Mouse (Mus musculus) kidney, adult 2 months (tissue): ENCODE measurements around the gene Eln. TPM values are rescaled to one million over a fixed set of nuclear protein-coding genes. Genes with fewer than 3 reads are reported as not detected.

Experiments
- DNase-seq: peaks from one replicate; pipeline ENCODE4 v3.0.0; 2021
- H3K27ac ChIP-seq: fragments of 200-500 bp; 2 replicates; pipeline ENCODE4 v1.5.1; 2012; ENCODE audit warnings: low read depth, low read length, control low read depth, inconsistent platforms; ENCODE audit not compliant: insufficient read depth
- H3K27me3 ChIP-seq: fragments of 200-500 bp; replicated peaks from 2 replicates; pipeline ENCODE4 v1.6.1; 2012; ENCODE audit warnings: mild to moderate bottlenecking, moderate library complexity, low read length, inconsistent platforms; ENCODE audit not compliant: control insufficient read depth, insufficient read depth
- H3K36me3 ChIP-seq: fragments of 200-500 bp; 2 replicates; pipeline ENCODE4 v1.6.1; 2012; ENCODE audit warnings: mild to moderate bottlenecking, moderate library complexity, low read length, inconsistent platforms; ENCODE audit not compliant: control insufficient read depth, insufficient read depth
- H3K4me1 ChIP-seq: fragments of 200-500 bp; 2 replicates; pipeline ENCODE4 v1.6.1; 2011; ENCODE audit warnings: low read length; ENCODE audit not compliant: control insufficient read depth, insufficient read depth
- H3K4me3 ChIP-seq: fragments of 200-500 bp; 2 replicates; pipeline ENCODE4 v1.5.1; 2011; ENCODE audit warnings: mild to moderate bottlenecking, low read depth, low read length, control low read depth; ENCODE audit not compliant: insufficient read depth
- CTCF ChIP-seq: fragments of 200-500 bp; conservative IDR thresholded peaks from 2 replicates; pipeline ENCODE4 v1.5.1; 2011; ENCODE audit warnings: low read depth, mild to moderate bottlenecking, control low read depth, low read length, moderate library complexity, mixed read lengths; ENCODE audit not compliant: insufficient read depth, insufficient read length
- POLR2A ChIP-seq: fragments of 200-500 bp; IDR thresholded peaks from one replicate; pipeline ENCODE4 v1.6.1; 2011; ENCODE audit warnings: low read depth, low read length, control low read depth
- WGBS: fragments of 180-500 bp; shearing (Covaris S2); methylation state at CpG from one replicate; pipeline ENCODE4 v1.1.7; 2018; 5-methylcytosine and 5-hydroxymethylcytosine counted together
- polyA plus RNA-seq: library from polyadenylated mRNA; depleted of rRNA; stranded (reverse); fragments of >200 nt; gene quantifications from 2 replicates; pipeline ENCODE4 v1.2.3, GENCODE M21; 2012

Eln gene
- polyA plus RNA-seq, 1 experiment = 23.6 TPM

DNA sequence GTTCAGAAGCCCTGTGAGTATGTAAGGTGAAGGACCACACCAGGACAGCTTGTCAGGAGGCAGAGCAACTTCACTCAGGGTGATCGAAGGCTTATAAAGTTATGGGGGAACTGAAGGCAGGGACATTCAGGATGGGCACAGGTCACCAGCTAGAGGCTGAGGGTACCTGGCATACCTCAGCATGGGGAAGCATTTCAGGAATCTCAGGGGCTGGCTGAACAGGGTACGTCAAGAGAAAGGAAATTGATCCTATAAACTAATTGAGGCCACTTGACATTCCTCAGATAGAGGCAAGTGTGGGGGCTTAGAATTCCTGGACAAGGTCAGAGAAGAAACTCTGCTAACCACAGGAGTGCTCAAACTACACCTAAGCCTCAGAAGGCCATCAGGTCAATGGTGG is 51.6 kb downstream of the Eln start:
- whole genome bisulfite sequencing = 80% methylated on average over 2 of the region's 2 CpGs
- H3K4me3 ChIP-seq = no peak overlapping the region
- DNase-seq = no peak
- H3K36me3 ChIP-seq = no peaks in the 10 kb centered on the region
- H3K27ac ChIP-seq = no peak overlapping the region
- H3K27me3 ChIP-seq = no peaks in the 10 kb centered on the region
- no peaks in the 10 kb centered on the region for H3K4me1 ChIP-seq
- TF ChIP-seq CTCF = no peak
- no peak for TF ChIP-seq POLR2A

DNA sequence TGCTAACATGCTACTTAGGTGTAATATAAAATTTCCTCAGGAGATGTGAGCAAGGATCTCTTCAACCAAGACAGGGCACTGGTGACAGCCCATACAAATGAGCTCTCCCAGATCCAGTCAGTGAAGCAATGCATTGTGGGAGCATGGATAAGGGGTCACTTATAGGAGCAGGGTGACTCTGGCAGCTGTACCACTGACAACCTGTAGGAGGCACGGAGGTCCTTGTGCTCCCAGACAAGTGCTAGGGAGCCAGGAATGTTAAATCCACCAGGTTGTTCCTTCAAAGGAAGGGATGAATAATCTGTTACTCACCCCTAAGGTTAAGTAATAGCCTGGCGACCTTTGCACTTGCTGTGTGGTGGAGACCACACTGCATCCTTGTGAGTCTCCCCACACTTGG is 52.0 kb downstream of the Eln start:
- DNase-seq = no peak
- Histone ChIP-seq H3K4me1 (no peaks in the 10 kb centered on the region), H3K27me3 (no peaks in the 10 kb centered on the region), H3K4me3 (no peak overlapping the region), H3K27ac (no peak overlapping the region), H3K36me3 (no peaks in the 10 kb centered on the region)
- 37% methylated on average over 2 of the region's 2 CpGs for WGBS
- no peak for TF ChIP-seq CTCF
- no peak for TF ChIP-seq POLR2A

DNA sequence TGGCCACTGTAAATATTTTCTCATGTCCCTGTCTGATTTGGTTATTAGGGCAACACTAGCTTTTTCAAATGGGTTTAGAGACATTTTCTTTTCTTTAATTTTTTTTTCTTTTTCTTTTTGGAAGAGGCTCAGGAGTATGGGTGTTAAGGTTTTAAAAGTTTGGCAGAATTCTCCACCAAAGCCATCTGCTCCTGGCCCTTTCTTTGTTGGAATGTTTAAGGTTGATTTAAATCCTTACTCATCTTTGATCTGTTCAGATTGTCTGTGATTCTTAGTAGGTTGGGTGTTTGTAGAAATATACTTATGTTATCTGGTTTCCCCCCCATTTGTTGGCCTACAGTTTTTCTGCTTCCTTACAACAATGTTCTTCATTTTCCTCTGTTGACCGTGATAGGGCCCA is 54.4 kb downstream of the Eln start:
- no peak for TF ChIP-seq POLR2A
- TF ChIP-seq CTCF = no peak
- Histone ChIP-seq H3K36me3 (no peaks in the 10 kb centered on the region), H3K4me1 (no peaks in the 10 kb centered on the region), H3K27ac (no peak overlapping the region), H3K27me3 (no peaks in the 10 kb centered on the region), H3K4me3 (no peak overlapping the region)
- DNase-seq = no peak
- WGBS = 96% methylated on average over 1 of the region's 1 CpGs

DNA sequence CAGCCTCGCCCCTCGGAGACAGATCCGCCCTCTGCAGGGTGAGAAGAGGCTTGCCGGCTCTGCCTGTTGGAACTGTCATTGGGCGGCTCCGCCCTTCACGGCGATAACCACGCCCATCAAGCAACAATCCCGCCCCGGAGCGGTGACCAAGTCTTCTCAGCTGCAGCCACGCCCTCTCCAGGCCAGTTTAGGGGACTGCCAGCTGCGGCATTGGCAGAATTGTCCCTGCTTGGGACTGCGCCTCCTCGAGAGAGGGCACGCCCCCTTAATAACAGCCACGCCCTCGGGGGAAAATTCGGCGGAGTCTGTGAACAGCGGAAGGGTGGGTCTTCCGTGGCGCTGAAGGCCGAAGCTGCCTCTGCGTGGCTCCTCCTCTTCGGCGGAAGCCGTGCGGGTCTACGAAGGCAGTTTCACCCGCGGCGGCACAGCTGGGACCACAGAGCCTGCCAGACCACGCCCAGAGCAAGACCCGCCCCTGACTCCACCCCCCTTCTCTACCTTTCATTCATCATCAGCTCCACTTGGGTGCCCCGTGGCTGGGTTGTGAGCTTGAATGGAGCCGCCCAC is 58.3 kb downstream of the Eln start:
- peak; percentile 100 for DNase-seq
- H3K27ac ChIP-seq = no peak overlapping the region
- no peaks in the 10 kb centered on the region for H3K4me1 ChIP-seq
- no peaks in the 10 kb centered on the region for H3K36me3 ChIP-seq
- H3K27me3 ChIP-seq = no peaks in the 10 kb centered on the region
- under 1% methylated on average over 38 of the region's 38 CpGs for WGBS
- peak overlapping the region; percentile 43 for H3K4me3 ChIP-seq
- TF ChIP-seq CTCF (peak; percentile 48), POLR2A (no peak)

DNA sequence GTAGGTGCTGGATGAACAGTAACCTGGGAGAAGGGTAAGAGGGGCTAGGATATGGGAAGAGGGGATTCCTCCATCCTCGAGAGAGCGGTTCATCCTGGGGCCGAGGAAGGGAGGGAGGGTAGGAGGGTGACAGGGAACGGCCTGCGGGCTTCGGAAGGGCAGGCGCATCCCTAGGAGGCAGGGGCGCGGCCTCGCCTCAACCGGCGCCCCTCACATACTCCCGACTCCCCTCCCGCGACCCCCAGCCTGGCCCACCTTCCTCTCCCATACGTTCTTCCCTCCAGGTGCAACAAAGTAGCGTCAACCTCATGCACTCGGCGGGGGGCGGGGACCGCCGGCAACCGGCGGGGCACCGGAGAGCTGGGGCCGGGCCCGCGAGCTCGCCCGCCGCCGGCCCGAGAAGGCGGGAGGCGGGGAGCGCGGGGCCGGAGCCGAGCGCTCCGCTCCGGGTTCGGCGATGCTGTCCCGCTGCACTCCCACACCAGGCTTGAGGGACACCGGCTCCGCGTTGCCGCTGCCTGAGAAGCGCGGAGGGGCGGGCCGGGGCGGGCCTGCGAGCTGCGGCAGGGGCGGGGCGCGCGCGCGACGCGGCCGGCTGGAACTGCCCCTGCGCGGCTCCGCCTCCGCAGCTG is 58.9 kb downstream of the Eln start, which contains the start of gene Limk1:
Limk1 (minus strand) TSS at position 513 of the 632 bp plus-strand sequence.
- under 1% methylated on average over 67 of the region's 69 CpGs for WGBS
- Histone ChIP-seq H3K4me1 (no peaks in the 10 kb centered on the region), H3K27me3 (no peaks in the 10 kb centered on the region), H3K27ac (no peak within 1 kb of the TSS), H3K36me3 (no peaks in the 10 kb centered on the region), H3K4me3 (peak within 1 kb of the TSS; percentile 59)
- TF ChIP-seq POLR2A = no peak
- TF ChIP-seq CTCF = no peak
- no peak for DNase-seq

DNA sequence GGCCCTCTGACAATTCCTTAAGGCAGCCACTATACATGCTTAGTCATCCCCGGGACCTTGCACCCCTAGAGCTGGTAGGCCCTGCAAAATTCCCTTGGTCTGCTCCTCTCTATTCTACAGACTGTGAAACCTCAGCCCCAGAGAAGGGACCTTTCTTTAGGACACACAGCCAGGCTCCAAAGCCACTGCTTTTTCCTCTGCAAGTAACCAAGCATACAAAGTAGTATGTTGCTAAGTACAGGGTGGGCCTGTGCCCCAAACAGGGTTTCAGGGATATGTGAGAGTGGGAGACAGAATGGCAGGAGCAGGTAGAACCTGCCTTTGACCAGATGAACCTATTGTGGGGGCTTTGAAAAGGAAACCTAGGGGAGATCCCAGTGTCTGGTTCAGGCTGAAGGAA is 59.9 kb downstream of the Eln start:
- no peak overlapping the region for H3K27ac ChIP-seq
- WGBS = 97% methylated on average over 1 of the region's 1 CpGs

DNA sequence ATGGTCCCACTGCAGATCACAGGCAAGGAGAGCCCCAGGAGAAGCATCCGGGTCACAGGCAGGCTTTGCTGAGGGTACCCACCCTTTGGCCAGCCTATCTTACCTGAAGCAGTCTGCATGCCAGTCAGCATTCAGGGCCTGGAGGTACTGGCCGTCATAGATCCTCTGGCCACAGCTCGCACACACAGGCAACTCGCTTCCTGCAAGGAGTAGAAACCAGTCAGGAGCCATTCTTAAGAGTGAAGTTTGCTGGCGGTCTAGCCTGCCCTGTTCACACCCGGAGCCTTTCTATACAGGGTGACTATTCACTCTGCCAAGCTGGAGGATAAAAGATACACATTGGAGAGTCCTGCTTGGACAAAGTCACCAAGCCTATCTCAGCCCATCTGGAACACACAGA is 60.6 kb downstream of the Eln start:
- Histone ChIP-seq H3K27ac (no peak overlapping the region), H3K27me3 (no peaks in the 10 kb centered on the region), H3K4me1 (no peaks in the 10 kb centered on the region), H3K4me3 (no peak overlapping the region), H3K36me3 (no peaks in the 10 kb centered on the region)
- TF ChIP-seq CTCF = no peak
- no peak for TF ChIP-seq POLR2A
- DNase-seq = no peak
- WGBS = 98% methylated on average over 6 of the region's 6 CpGs

More for the DNA sequence above, 59.9 kb downstream of the Eln start:
- no peaks in the 10 kb centered on the region for H3K36me3 ChIP-seq
- no peaks in the 10 kb centered on the region for H3K4me1 ChIP-seq
- DNase-seq = no peak
- H3K4me3 ChIP-seq = no peak overlapping the region
- no peaks in the 10 kb centered on the region for H3K27me3 ChIP-seq
- TF ChIP-seq POLR2A (no peak), CTCF (no peak)
